Mouse (Mus musculus) stomach, embryonic 16.5 days (tissue): ENCODE measurements around the gene Cdh13. TPM values are rescaled to one million over a fixed set of nuclear protein-coding genes. Genes with fewer than 3 reads are reported as not detected.

Experiments used
- ATAC-seq: fragments of 200-750 bp; cut with Nextera tagmentation; 2 replicates; pipeline ENCODE4 v1.8.0; 2017; ENCODE audit warnings: moderate number of reproducible peaks, moderate TSS enrichment; ENCODE audit not compliant: insufficient read depth, low FRiP score
- H3K27ac ChIP-seq: fragments of 300-500 bp; sonication (generic); 2 replicates; pipeline ENCODE4 v1.5.1; 2014; ENCODE audit warnings: low read length
- H3K27me3 ChIP-seq: fragments of 300-500 bp; sonication (generic); 2 replicates; pipeline ENCODE4 v1.6.1; 2014; ENCODE audit warnings: low read length, control low read depth, mixed read lengths; ENCODE audit not compliant: control insufficient read depth, insufficient read depth
- H3K36me3 ChIP-seq: fragments of 300-500 bp; sonication (generic); 2 replicates; pipeline ENCODE4 v1.6.1; 2014; ENCODE audit warnings: low read length; ENCODE audit not compliant: control insufficient read depth, insufficient read depth
- H3K4me1 ChIP-seq: fragments of 300-500 bp; sonication (generic); 2 replicates; pipeline ENCODE4 v1.6.1; 2014; ENCODE audit warnings: low read length, control low read depth, mixed read lengths; ENCODE audit not compliant: control insufficient read depth, insufficient read depth
- H3K4me2 ChIP-seq: fragments of 300-500 bp; sonication (generic); 2 replicates; pipeline ENCODE4 v1.6.1; 2014; ENCODE audit warnings: low read depth, low read length, mixed read lengths
- H3K4me3 ChIP-seq: fragments of 300-500 bp; sonication (generic); replicated peaks from 2 replicates; pipeline ENCODE4 v1.5.1; 2014; ENCODE audit warnings: mild to moderate bottlenecking, low read length
- H3K9ac ChIP-seq: fragments of 300-500 bp; sonication (generic); 2 replicates; pipeline ENCODE4 v1.6.1; 2014; ENCODE audit warnings: low read length
- H3K9me3 ChIP-seq: fragments of 300-500 bp; sonication (generic); replicated peaks from 2 replicates; pipeline ENCODE4 v1.6.1; 2016; ENCODE audit warnings: low read length, control low read depth; ENCODE audit not compliant: control insufficient read depth
- WGBS: fragments of 180-500 bp; shearing (Covaris S2); extraction: QIAGEN DNeasy Blood & Tissue Kit; methylation state at CpG from one replicate; pipeline ENCODE4 v1.1.7; 2014; 5-methylcytosine and 5-hydroxymethylcytosine counted together
- polyA plus RNA-seq: library from polyadenylated mRNA; unstranded; fragments of >200 nt; fragmentation: Nextera tagmentation; extraction: Ambion mirVana; gene quantifications from 2 replicates; pipeline ENCODE4 v1.2.1, GENCODE M21; 2015

The Cdh13 gene
- polyA plus RNA-seq, 1 experiment from 2014 or later = 19.9 TPM

DNA sequence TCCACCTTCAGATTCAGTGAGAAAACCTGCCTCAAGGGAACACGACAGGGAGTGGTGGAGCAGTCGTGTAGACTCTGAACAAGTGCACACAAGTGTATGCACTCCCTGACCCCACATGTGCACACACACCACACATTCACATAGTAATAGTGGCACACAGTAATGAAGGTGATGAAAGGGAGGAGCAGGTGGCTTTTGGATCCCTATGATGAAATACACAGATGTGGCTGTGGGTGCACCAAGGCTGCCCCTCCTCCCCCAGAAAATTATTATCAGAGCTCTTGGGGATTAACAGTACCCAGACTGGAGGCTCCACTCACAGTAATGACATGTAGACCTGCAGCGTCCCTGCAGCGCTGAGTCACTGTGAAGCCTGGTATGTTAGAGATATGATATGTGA lies 5.6 kb downstream of the Cdh13 start:
- H3K9ac ChIP-seq = no peak overlapping the region
- peaks cover 14% of the 10 kb centered on the region; the same call in 1 of the 2 replicates for H3K27me3 ChIP-seq
- no peaks in the 10 kb centered on the region for H3K36me3 ChIP-seq
- peaks cover 11% of the 10 kb centered on the region; the same call in 1 of the 2 replicates for H3K4me1 ChIP-seq
- H3K4me3 ChIP-seq = no peak overlapping the region
- no peak overlapping the region for H3K4me2 ChIP-seq
- 74% methylated on average over 4 of the region's 4 CpGs for WGBS
- peak overlapping the region; percentile 83 for H3K27ac ChIP-seq
- H3K9me3 ChIP-seq = no peaks in the 10 kb centered on the region
- no peak for ATAC-seq

DNA sequence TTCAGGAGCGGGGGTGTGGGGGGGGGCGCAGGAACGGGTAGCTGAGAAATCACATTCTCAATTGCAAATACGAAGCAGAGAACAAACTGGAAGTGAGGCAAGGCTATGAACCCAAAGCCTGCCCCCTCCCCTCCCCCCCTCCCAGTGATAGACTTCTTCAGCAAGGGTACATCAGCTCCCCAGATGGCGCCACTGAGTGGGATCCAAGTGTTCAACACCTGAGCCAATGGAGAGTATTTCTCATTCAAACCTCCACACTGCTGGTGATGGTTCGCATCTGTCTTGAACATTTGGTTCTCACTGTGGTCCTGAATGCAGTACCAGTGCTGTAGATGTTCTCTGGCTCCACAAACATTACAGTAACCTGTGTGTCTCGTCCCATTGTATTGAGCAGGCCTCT lies 6.0 kb downstream of the Cdh13 start:
- Histone ChIP-seq H3K36me3 (no peaks in the 10 kb centered on the region), H3K27ac (peak overlapping the region; percentile 83), H3K9ac (no peak overlapping the region), H3K4me2 (no peak overlapping the region), H3K4me3 (no peak overlapping the region), H3K27me3 (peaks cover 14% of the 10 kb centered on the region; the same call in 1 of the 2 replicates), H3K9me3 (no peaks in the 10 kb centered on the region), H3K4me1 (peaks cover 11% of the 10 kb centered on the region; the same call in 1 of the 2 replicates)
- WGBS = 82% methylated on average over 7 of the region's 7 CpGs
- no peak for ATAC-seq

DNA sequence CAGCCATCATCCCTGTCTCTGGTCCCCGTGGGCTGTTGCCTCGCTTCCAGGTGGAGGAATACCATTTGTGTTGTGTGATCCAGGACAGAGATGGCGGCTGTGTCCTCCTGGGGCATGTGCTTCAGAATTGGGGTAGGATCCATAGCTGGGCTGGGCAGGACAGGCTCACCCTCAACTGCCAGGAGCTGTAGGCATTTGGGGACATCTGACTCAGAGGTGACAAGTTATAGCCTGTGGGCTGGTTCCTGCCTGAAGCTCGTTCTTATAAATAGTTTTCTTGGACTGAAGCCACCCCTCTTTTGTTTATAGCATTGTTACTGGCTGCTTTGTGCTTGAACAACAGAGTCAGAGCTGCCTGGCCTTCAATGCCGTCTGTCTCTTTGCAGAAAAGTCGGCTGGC lies 6.7 kb downstream of the Cdh13 start:
- H3K4me3 ChIP-seq = no peak overlapping the region
- peak; percentile 18; the same call in 1 of the 2 replicates for ATAC-seq
- WGBS = 50% methylated on average over 6 of the region's 6 CpGs
- H3K4me1 ChIP-seq = peaks cover 11% of the 10 kb centered on the region; the same call in 1 of the 2 replicates
- H3K4me2 ChIP-seq = no peak overlapping the region; the same call in 1 of the 2 replicates
- H3K36me3 ChIP-seq = no peaks in the 10 kb centered on the region
- no peaks in the 10 kb centered on the region for H3K9me3 ChIP-seq
- peak overlapping the region; percentile 83 for H3K27ac ChIP-seq
- H3K27me3 ChIP-seq = peaks cover 12% of the 10 kb centered on the region; the same call in 1 of the 2 replicates
- no peak overlapping the region for H3K9ac ChIP-seq

DNA sequence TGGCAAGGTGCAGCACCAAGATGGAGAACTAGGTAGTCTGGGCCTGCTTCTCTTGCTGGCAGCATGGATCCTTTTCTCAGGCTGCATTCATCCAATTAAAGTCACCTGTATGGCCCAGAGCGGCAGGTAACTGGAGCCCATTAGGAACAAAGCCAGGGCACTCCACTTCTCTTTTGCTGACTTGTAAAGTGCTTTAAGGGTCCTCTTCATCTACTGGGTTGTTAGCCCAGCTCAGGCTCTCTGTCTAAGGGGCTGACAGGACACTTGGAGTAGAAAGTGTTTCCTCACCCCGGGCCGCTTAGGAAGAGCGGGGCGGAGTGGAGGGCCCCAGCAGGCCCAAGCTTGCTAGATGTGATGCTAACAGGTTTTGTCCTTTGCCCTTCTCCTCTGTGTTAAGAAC lies 12.9 kb downstream of the Cdh13 start:
- Histone ChIP-seq H3K4me1 (no peaks in the 10 kb centered on the region), H3K36me3 (no peaks in the 10 kb centered on the region), H3K27me3 (no peaks in the 10 kb centered on the region), H3K9ac (no peak overlapping the region), H3K9me3 (no peaks in the 10 kb centered on the region), H3K27ac (no peak overlapping the region), H3K4me3 (no peak overlapping the region), H3K4me2 (no peak overlapping the region)
- no peak for ATAC-seq
- 88% methylated on average over 5 of the region's 5 CpGs for WGBS

DNA sequence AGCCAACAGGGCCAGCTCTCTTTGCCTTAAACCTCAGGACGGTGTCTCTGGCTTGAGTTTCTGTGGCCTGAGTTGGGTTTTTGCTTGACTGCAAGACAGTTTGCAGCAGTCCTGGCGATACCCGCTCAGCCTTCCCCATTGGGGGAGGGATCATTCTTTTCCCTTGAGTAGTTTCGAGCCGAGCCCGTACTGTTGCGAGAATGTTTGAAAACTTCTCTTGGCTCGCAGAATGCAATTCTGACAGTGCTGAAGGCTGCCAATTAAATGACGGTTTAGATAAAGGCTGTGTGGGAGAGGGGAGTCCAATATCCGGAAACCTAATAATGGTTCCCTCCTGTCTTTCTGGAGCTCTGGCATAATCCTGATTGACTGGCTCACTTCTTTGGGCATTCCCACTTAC lies 23.4 kb downstream of the Cdh13 start:
- Histone ChIP-seq H3K9ac (no peak overlapping the region), H3K36me3 (no peaks in the 10 kb centered on the region), H3K27ac (no peak overlapping the region), H3K4me3 (no peak overlapping the region), H3K27me3 (no peaks in the 10 kb centered on the region), H3K9me3 (no peaks in the 10 kb centered on the region), H3K4me2 (no peak overlapping the region), H3K4me1 (no peaks in the 10 kb centered on the region)
- ATAC-seq = no peak
- WGBS = 67% methylated on average over 10 of the region's 10 CpGs

DNA sequence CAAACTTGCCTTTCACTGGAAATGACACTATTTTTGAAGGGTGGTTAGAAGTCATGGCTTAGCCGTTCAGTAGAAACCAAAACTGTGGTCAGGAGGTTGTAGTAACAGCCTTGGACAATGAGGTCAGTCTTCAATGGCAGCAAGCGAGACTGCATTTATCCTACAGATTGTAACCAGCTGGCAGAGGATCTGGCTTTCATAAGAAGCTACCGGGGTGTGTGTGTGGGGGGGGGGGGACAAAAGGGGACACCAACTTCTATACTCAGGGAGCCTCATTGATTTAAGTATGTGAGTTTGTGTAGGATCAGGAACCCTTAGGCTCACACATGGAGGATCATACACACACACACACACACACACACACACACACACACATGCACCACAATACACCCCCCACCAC lies 25.6 kb downstream of the Cdh13 start:
- Histone ChIP-seq H3K4me3 (no peak overlapping the region), H3K36me3 (no peaks in the 10 kb centered on the region), H3K27ac (no peak overlapping the region), H3K9ac (no peak overlapping the region), H3K4me1 (0 out of 2 replicates have a peak, but pooled peaks cover 2% of the 10 kb centered on the region), H3K27me3 (no peaks in the 10 kb centered on the region), H3K4me2 (no peak overlapping the region), H3K9me3 (no peaks in the 10 kb centered on the region)
- ATAC-seq = no peak
- WGBS = 43% methylated on average over 3 of the region's 3 CpGs

DNA sequence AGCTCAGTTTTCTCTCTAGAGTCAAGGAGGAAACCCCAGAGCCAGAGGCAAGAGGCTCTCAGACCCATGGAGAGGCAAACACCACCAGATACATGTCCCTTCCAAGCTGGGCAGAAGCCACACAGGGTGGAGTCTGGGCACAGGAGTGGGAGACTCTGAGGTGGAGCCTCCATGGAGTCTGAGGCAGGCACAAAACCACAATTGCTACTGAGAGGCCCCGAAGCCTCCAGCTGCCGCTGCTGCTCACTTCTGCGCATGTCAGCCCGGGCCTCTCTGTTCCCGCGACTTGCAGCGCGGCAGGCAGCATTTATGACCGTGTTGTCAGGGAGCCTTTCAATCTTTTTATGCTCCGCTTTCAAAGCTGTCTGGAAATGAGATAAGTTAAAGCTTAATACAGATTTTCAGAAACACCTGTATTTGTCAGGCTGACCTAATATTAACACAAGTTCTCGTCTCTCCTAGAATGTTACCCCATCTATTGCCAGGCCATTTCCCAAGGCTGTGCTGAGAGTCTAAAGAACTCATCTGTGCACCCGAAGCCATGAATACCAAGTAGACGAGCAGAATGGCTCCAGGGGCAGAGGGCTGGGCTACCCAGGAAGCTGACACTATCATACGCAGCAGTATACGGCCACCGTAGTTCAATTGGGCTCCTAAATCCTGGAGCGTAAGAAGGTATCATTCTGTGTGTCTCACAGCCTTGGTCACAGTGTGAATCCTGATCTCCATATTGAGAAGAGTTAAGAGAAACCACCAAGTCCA lies 30.1 kb downstream of the Cdh13 start:
- WGBS = 53% methylated on average over 17 of the region's 17 CpGs
- H3K27ac ChIP-seq = no peak overlapping the region
- no peaks in the 10 kb centered on the region for H3K36me3 ChIP-seq
- 0 out of 2 replicates have a peak, but pooled peaks cover 2% of the 10 kb centered on the region for H3K4me1 ChIP-seq
- H3K4me2 ChIP-seq = no peak overlapping the region
- H3K9me3 ChIP-seq = no peaks in the 10 kb centered on the region
- no peak for ATAC-seq
- no peak overlapping the region for H3K4me3 ChIP-seq
- H3K27me3 ChIP-seq = no peaks in the 10 kb centered on the region
- H3K9ac ChIP-seq = no peak overlapping the region; the same call in 1 of the 2 replicates

DNA sequence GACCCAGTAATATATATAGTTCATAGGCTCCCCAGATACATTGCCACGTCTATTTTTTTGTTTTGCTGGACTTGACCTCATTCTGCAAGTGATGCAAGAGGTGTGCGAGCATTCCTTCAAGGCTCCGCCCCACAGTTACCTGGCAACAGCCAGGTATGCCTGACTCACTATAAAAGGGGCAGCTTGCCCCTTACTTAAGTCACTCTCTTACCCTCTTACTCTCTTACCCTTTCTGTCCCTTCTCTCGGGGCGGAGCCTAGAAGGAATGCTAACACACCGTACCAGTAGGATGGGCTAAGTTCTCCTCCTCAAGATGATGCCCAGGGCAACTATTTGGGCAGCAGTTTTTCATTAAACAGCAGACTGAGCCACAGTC lies 30.6 kb downstream of the Cdh13 start:
- Histone ChIP-seq H3K4me2 (no peak overlapping the region), H3K9me3 (no peaks in the 10 kb centered on the region), H3K9ac (no peak overlapping the region), H3K4me3 (no peak overlapping the region), H3K36me3 (no peaks in the 10 kb centered on the region), H3K27ac (no peak overlapping the region), H3K27me3 (no peaks in the 10 kb centered on the region), H3K4me1 (0 out of 2 replicates have a peak, but pooled peaks cover 2% of the 10 kb centered on the region)
- 69% methylated on average over 6 of the region's 6 CpGs for WGBS
- ATAC-seq = no peak

DNA sequence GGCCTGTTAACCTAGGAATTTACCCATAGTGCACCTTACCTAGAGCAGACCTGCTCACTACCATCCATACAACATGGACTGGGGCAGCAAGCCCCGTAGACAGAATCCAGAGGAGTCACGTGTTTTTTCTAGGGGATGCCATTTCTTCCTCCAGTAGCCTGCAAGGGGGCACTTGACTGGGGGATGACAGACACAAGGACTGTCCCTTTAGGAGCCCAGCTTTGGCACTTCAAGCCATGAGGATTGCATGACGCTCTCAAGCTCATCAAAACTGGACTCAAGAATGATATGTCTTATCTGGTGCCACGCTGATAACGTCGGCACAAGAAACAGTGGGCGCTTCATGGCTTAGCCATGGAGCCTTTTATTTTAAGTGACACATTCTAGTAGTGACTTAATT lies 31.4 kb downstream of the Cdh13 start:
- Histone ChIP-seq H3K4me2 (no peak overlapping the region), H3K4me1 (0 out of 2 replicates have a peak, but pooled peaks cover 2% of the 10 kb centered on the region), H3K27ac (no peak overlapping the region), H3K36me3 (no peaks in the 10 kb centered on the region), H3K4me3 (no peak overlapping the region), H3K27me3 (no peaks in the 10 kb centered on the region), H3K9ac (no peak overlapping the region), H3K9me3 (no peaks in the 10 kb centered on the region)
- no peak for ATAC-seq
- WGBS = 90% methylated on average over 7 of the region's 7 CpGs
